Mouse (Mus musculus) cerebellum, postnatal 25 days (tissue): Measurements from ENCODE around the gene Ppt2.

Experiments used
- DNase-seq, 2 experiments: peaks; one replicate each; pipeline ENCODE4 v3.0.0; 2021; ENCODE audit warnings: mixed read lengths in 2 of 2

The Ppt2 gene

DNA sequence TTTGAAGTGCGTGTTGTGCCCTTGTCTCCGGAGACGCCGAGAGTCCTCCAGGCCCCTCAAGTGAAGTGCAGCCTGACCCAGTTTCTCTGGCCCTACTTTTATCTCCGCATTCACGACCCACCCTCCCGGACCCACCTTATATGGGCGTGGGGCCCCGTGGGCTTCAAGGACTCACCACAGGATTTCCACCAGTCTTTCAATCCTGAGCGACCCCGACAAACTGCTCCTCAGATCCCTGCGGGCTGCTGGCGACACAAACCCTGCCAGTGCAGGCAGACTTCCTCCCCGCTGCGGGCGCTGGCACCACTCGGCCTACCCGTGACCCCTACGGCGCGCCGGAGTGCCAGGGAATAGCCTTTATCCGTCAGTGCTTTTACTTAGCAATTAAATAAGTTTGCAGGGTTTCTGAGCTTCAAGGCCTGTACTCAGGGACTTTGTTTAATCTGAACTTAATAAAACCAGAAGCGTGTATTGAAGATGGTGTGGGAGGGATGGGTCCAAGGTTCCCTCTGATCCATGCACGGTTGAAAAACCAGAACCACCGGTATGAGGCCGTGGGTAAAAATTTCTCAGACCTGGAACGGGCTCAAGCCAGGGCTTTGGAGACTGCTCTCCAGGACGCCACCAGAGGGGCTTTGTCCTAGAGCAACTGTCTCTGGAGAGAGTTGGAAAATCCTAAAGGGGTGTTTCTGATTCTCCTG, at the start of gene Ppt2:
Gene Ppt2, minus strand, starts transcription at position 568 of the 701 bp plus-strand sequence.
- peak; percentile 89 to 92 for DNase-seq

DNA sequence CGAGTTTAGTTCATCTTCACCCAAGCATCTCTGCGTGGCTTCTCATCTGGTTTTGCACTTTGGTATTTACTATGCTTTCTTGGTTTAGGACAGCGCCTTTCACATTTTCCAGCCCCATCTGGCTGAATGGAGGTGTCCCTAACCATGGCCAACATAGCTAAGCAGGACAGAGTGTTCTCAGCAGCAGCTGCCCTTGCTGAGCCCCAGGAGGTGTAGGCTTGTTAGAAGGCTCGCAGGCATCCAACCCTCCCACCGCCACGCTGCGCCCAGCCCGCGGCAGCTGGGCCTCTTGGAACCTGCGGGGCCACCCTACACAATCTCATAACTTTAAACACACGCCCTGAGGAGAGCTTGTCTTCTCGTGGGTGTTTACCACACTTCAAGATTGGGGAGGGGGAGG, 48.4 kb upstream of the Ppt2 start:
- DNase-seq, result no peak

DNA sequence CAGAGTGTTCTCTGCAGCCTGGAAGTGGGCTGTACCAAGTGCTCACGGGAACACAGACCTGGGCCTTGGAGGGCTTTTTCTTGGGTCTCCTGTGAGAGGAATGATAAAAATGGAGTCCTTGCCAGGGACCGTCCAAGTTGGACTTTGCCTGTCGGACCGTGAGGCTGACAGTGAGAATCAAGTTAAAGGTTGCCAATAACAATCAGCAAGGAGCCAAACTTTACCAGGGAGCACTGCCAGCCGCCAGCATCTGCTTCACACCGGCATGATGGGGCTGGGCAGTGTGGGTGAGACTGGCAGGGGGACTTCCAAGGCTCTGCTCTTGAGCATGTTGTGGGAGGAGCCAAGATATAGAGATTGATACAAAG, 47.8 kb upstream of the Ppt2 start:
- DNase-seq, result no peak

DNA sequence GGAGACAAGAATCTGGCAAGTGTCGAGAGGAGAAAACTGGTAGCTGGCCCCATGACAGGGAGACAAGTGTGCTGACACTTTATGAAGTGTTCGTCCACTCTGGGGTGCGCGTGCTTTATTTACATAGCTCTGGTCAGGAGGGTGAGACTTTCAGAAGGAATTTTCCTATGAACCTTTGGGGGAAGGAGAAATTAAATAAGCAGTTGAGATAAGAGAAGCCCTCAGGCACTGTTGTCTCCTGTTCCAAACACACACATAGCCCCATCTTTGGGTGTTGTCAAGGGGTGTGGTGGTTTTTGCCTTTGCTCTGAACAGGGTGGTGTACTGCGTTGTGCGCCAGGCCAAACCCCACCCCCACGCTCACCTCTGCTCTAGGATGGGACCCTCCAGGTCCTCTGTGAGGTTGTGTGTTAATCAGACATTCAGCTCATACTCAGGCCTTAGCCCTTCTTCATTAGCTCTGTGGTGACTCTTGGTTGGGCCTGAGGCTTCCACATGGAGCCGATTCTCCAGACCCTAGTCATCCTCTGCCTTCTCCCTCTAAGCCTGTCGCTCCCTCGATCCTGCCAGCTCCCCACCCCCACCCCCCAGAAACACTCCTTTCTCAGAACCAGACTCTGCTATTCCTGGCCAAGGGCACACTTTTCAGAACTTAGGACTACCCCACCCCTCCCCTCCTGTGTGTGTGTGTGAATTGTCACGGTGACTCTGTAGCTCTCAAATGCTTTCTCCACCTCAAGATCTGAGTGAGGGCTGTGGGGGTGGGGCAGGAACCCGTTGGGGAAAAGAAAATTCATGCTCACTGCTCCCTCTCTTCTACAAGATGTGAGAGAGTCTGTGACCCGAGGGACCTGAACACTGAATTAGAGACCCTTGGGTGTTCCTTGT, 47.1 kb upstream of the Ppt2 start:
- DNase-seq, result no peak

DNA sequence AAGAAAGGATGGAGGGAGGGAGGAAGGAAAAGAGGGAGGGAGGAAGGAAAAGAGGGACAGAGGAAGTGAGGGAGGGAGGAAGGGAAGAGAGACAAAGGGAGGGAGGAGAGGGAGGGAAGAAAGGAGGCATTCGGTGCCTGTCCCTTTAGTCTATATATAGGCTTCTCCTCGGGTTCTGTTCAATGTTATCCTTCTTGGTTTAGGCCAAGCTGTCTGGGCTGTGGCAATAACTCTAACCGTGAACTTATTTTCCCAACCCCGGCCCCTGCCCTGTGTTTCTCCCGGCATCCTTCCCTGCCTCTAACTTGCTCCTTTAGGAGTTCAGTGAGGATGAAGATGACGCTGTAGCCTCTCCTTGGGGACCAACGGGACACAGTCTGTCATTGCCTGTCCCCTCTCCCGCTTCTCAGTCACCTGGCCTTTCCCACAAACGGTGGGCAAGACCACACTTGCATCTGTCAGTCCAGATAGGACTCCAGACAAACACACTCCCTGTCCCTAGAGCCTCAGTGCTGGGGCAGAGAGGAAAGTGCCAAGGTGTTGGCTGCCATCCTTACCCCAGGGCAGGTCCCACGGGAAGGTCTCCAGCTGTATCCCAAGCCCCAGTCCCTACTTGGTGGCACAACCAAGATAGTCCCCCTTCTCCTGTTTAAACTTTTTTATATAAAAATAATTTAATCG, 46.4 kb upstream of the Ppt2 start:
- no peak for DNase-seq

DNA sequence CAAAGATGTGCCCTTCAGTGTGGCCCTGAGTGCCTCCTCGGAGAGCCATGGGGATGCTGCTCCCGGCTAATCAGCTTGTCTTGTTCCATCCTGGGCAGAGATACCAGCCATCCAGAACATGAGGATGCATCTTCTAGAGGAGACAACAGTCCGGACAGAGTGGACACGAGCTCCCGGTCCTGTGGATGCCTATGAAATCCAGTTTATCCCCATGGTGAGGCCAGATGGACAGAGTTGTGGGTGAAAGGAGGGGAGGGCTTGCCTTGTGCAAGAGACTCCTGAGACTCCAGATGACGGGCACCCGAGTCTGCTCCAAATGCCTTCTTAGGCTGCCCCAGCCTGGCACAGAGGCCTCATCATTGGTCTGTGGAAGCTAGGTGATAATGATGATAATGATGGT, 44.8 kb upstream of the Ppt2 start:
- DNase-seq, result no peak

DNA sequence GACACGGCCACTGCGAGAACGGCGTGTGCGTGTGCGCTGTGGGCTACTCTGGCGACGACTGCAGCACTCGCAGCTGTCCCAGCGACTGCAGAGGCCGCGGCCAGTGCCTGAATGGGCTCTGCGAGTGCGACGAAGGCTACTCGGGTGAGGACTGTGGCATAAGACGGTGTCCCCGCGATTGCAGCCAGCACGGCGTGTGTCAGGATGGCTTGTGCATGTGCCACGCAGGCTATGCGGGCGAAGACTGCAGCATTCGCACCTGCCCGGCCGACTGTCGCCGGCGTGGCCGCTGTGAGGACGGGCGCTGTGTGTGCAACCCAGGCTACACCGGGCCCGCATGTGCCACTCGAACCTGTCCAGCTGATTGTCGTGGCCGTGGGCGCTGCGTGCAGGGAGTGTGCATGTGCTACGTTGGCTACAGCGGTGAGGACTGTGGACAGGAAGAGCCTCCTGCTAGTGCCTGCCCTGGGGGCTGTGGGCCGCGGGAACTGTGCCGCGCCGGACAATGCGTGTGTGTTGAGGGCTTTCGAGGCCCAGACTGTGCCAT, 44.0 kb upstream of the Ppt2 start:
- DNase-seq, result no peak

DNA sequence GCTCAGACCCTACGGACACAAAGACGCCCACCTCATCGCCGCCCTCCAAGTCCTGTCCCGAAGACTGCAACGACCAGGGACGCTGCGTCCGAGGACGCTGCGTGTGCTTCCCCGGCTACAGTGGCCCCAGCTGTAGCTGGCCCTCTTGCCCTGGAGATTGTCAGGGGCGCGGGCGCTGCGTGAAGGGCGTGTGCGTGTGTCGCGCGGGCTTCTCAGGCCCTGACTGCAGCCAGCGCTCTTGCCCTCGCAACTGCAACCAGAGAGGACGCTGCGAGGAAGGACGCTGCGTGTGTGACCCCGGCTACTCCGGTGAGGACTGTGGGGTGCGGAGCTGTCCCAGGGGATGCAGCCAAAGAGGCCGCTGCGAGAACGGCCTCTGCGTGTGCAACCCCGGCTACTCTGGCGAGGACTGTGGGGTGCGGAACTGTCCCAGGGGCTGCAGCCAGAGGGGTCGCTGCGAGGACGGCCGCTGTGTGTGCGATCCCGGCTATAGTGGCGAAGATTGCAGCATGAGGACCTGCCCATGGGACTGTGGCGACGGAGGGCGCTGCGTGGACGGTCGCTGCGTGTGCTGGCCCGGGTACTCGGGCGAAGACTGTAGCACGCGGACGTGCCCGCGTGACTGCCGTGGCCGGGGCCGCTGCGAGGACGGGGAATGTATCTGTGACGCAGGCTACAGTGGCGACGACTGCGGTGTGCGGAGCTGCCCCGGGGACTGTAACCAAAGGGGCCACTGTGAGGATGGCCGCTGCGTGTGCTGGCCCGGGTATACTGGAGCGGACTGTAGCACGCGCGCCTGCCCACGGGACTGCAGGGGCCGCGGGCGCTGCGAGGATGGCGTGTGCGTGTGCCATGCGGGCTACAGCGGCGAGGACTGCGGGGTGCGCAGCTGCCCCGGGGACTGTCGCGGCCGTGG, 43.1 kb upstream of the Ppt2 start:
- no peak for DNase-seq

DNA sequence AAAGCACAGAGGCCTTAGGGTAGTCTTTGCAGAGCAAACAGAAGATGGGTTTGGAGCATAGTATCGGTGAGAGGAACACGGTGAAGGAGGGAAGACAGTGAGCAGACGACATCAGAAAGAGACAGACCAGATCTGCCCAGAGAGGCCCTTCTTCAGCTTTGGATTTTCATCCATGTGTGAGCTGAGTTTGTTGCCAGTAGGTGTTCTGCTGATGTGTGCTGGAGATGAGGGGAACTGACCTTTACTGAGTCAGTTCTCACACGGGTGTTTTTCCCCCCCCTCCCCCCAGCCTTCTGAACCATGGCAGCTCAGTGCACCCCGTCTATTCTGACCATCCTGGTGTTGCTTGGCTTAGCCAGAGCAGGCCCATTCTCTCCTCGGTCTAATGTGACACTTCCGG, 41.9 kb upstream of the Ppt2 start, which contains the start of gene Tnxb:
Gene Tnxb, plus strand, starts transcription at position 301 of the 400 bp plus-strand sequence.
- no peak for DNase-seq

DNA sequence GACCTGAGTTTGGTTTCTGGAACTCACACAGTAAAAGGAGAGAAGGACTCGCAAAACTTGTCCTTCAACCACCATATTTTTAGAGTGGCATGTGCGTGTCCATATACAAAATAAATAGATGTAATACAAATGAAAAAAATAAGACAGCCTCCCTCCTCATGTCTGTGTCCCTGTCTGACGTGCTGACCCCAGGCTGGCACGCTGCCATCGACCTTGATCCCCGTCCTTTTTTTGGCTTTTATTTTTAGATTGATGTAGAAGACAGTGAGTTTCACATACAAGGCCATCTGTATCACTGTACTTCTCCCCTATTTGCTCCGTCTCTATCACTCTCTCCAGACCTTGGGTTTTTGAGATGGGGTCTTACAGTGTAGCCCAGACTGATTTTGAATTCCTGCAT, 36.2 kb upstream of the Ppt2 start:
- no peak for DNase-seq

DNA sequence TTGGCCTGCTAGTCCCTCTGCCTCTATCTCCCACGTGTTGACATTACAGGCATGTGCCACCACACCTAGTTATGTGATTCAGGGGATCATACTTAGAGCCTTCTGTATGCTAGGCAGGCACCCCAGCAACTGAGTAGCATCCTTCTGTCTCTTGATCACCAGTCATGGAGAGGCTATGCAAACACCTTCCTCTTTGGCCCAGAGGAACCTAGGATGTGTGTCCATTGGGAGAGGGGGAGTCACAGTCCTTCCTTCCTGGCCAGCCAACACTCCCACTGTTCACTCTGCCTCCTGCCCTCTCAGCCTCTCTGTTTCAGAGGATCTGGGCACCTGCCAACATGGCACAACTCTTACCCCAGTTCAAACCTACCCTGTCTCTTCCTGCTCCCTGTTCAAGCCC, 35.2 kb upstream of the Ppt2 start:
- no peak for DNase-seq

DNA sequence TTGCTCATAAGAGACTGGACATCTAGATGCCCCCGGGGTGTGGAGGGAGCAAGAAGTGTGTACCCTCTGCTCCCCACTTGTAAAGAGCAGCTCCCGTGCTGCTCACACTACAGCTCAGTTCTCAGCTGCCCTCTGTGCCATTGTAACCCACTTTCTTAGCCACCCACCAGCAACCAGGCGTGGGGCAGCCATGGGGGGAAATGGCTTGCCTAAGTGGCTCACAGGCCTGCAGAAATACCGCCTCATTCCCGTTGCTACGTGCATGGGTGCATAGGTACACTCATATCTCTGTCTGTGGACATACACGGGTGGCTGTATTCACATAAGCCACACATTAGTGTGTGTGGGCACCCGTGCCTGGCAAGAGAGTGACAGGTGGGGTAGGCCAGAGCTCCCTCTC, 34.7 kb upstream of the Ppt2 start:
- DNase-seq, result no peak

DNA sequence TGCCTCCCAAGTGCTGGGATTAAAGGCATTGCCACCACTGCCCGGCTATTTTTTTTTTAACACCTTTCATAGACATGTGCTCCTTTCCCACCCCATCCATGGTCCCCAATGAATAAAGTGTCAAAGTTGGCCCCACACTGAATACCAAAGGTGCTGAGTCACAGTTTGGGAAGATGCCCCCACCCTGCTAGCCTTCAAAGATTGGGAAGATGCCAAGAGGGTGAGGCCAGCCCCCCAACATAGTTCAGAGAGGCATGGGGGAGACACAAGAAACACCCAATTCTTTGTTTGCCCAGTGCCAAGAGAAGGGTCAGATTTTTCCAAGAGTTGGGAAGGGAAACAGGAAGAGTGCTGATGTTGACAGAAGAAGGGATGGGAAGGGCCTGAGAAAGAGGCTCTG, 34.2 kb upstream of the Ppt2 start:
- no peak for DNase-seq

DNA sequence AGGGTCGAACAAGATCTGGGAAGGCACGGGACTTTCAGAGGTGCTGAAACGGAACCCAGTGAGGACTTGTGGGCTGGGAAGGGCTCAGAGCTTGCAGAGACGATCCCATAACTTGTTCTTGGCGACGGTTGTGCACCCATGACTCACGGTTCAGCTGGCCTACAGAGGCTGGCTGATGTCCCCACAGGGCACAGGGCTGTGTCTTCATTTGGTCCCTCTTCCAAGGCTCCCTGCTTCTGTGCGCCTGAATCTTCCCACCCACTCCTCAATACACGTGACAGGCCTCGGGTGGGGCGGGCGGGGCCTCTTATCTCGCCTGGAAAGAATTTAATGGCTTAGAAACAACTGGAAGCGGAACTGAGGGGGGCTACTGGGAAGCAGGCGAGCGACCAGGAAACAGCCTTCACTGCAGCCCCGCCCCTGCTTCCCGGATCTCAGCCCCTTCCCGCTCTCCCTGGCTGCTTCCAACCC, 32.8 kb upstream of the Ppt2 start:
- DNase-seq, result no peak

DNA sequence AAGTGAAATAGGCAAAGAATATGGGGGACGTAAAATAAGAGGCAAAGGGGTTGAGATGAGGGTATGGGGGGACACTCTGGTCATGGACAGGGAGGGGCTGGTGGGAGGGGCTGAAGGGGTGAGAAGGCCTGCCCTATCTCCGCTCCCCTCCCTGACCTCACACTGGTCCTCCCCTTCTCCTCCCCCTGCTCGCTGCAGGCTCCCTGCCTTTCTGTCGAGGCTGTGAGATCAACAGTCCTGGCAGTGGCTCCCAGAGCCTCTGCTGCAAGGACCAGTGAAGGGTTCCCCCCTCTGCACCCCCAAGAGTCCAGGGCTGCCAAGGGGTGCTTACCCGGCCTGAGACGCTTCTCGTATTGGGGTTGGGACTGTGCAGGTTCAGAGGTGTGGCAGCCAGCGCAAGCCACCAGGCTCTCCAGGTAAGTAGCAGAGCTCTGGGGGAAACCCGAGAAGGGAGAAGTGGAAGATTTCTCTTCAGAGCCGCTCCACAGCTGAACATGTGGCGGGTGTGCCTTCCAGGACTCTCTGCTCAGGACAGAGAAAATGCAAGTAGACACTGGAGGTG, 32.0 kb upstream of the Ppt2 start:
- no peak for DNase-seq

DNA sequence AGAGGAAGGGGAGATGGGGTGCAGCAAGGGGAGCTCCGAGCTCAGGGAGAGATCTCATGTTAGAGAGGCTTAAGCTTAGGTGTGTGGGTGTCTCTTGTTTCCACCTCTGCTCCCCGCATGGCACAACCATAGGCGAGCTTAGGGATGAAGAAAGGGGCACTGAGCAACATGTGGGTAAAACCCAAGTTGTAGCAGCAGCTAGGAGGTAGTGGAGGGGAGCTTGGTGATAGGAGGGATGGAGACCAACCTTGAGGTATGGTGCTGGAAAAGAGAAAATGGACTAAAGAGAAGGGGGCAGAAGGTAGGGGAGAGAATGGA, 31.5 kb upstream of the Ppt2 start:
- no peak for DNase-seq

DNA sequence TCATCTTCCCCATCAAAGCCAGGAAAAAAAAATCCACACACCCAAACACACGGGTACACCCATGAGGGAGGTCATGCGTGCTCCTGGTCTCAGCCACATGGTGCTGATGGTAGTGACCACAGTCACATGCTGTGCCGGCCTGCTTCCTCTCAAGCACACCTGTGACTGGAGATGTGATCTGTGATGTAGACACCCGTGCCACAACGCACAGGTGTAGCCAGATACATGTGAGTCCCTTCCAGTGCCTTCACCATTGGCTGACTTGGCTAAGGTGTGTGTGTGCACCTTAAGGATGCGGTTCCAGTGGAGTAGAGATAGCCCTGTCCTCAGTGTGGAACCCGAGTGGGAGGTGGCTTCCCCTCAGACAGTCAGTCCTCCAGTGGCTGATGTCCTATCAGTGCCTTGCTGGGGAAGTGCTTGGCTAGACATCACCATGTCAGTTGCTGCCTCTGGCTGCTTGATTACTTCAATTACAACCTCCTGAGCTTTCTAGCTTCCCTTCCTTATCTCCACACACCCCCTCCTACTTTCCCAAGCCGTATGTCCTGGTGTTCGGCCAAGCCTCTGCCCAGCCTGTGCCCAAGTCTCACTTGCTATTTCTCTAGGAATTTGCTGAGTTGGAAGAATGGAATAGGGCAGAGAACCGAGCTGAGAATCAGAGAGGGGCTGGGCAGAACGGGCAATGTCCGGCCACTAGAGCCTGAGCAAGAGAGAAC, 31.0 kb upstream of the Ppt2 start:
- DNase-seq, result no peak

DNA sequence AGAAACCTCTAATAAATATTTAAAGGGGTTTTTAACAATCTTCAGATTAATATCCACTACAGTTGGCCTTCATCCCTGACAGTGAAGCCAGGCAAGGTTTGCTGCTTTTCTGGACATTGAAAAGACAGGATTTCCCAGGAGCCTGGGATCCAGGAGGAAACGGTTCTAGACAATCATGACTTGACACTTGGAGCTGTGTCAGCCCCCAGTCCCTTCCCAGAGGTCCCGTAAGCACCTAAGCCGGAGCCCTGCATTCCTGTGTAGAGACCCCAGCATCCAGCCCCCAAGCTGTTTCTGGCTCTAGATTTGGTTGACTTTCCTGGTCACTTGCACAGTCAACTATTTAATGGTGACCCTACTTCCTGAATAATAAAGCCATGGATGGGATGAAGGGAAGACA, 30.3 kb upstream of the Ppt2 start:
- DNase-seq, result no peak

DNA sequence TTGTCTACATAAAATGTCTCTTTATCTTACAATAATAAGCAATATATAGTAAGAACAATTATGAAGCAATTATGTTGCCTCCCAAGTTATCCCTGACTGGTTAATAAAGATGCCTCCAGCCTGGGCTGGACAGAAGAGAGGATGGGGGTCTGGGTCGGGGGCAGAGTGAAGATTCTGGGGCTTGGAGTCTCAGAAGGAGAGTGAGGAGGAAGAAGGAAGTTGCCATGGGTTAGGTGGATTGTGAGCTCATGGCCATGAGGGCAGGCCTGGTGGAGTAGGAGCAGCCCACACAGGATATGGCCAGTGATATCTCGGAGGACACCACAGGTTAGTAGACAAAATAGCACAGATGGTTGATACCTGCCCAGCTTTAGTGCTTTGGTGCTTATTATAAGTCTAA, 29.8 kb upstream of the Ppt2 start:
- no peak for DNase-seq

DNA sequence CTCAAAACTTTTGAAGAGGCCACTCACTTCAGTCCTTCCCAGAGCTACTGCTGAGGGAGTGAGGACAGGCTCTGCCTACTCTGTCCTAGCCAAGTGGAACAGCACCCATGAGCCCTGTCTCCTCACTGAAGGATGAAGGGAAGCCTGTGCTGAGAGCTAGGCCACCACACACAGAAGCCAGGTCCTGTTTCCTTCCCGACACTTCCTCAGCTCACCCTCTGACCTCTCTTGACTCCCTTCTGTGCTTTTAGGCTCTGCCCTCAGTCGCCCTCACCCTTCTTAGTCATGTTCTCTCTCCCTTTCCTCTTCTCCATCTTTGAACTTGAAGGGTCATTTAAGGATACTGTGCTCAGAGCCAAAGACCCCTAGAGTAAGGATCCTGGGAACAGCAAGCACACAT, 29.0 kb upstream of the Ppt2 start:
- no peak for DNase-seq

DNA sequence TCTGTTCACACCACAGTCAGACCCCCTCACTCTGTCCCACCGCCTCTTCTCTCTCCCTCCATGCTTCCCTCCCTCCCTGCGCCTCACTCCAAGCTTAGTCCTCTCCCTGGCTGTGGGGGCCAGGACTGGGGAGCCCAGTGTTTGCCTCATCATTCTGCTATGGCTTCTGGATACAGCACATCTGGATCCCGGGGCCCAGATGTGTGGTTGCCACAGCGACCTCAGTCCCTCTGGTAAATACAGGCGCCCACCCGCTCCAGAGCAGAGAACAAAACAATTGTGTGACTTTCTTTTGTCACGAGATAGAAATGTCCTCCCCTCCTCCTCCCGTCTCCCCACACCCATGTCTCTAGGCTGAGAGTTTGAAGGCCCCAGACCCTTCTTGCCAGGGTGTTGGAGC, 28.4 kb upstream of the Ppt2 start:
- no peak for DNase-seq
